Mouse (Mus musculus) ES-Bruce4 (cell line): ENCODE results near the gene Plcxd3.

Source experiments
- CTCF ChIP-seq: IDR thresholded peaks from one replicate; pipeline ENCODE4 v1.8.1; 2011; ENCODE audit warnings: low read depth, low read length
- POLR2A ChIP-seq: IDR thresholded peaks from one replicate; pipeline ENCODE4 v1.8.1; 2011; ENCODE audit warnings: low read length; ENCODE audit not compliant: insufficient read depth

DNA sequence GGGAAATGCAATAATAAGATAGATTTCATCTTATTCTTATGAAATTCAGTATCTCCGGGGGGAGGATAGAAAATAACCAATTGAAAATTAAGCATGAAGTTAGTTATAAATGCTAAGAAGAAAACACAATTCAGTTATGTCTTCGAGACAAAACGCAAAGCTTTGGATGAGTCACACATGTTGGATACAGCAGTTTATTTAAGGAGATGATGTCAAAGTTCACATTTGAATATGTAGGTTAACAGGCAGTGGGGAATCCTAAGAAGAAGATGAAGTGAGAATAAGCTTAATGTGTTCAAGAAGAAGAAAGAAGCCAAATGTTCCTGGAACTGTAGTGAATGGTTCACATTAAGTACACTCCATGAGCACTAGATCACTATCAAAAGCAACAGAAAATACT is 128.1 kb downstream of the Plcxd3 start:
- TF ChIP-seq CTCF (no peak), POLR2A (no peak)
